Mouse (Mus musculus) hindlimb bud, embryonic 11.5 days (tissue): Measurements from ENCODE around the gene Slc16a4.

Experiments used
- DNase-seq: peaks from one replicate; pipeline ENCODE4 v3.0.0-alpha.2; 2012; ENCODE audit warnings: low read depth, low spot score; ENCODE audit errors: extremely low spot score

Slc16a4 gene

GRCm38 (mm10) chr3:107357700-107358234, 66.7 kb downstream of the Slc16a4 start:
- no peak for DNase-seq

GRCm38 (mm10) chr3:107360341-107360740, 69.3 kb downstream of the Slc16a4 start:
- no peak for DNase-seq
